Mouse (Mus musculus): ENCODE data around the gene Kndc1.

DNA sequence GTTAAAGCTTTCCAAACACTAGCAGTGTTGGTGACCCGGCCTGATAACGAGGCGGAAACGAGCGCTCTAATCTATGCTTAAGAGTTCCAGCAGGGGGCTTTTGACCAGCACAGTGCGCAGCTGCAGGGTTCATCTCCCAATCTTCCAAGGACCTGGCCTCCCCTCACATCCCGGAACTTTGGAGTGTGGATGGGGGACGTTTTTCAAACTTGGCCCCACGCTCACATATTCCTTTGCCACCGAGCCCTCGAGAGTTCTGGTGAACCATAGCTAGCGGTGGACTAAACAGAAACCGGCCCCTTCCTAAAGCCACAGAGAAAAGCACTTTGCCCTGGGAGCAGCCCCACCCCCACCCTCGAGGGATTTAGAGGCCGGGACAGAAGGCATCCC is 55.4 kb downstream of the Kndc1 start:
- TF ChIP-seq POLR2A (IDR thresholded peaks at IDR 0.05; ENCODE audit: borderline replicate concordance, control insufficient read depth, low read depth, low read length) (no peak), CTCF (IDR thresholded peaks at IDR 0.05; ENCODE audit: control insufficient read depth, insufficient read depth, low read length) (peak; percentile 46; the same call in 1 of the 2 replicates)

All from bone marrow, adult 2 months (tissue).